Mouse (Mus musculus) CH12.LX (cell line): ENCODE measurements around the gene Fgfr2.

Source experiments
- CHD1 ChIP-seq: IDR thresholded peaks from 2 replicates; pipeline ENCODE4 v1.6.1; 2012; ENCODE audit warnings: low read depth, low read length, improper control_type of control experiment, inconsistent platforms
- CHD2 ChIP-seq: IDR thresholded peaks from 2 replicates; pipeline ENCODE4 v1.6.1; 2011; ENCODE audit warnings: low read length, improper control_type of control experiment
- CTCF ChIP-seq, 2 experiments: IDR thresholded peaks in 1 of 2; conservative IDR thresholded peaks in 1 of 2; 2 replicates each; pipeline ENCODE4 v1.5.1; 2011 to 2012; ENCODE audit warnings: low read depth in 2 of 2, low read length in 2 of 2, improper control_type of control experiment in 1 of 2, inconsistent platforms in 1 of 2, mild to moderate bottlenecking in 1 of 2, moderate library complexity in 1 of 2
- E2F4 ChIP-seq: IDR thresholded peaks from 2 replicates; pipeline ENCODE4 v1.6.1; 2011; ENCODE audit warnings: low read depth, low read length, improper control_type of control experiment; ENCODE audit not compliant: insufficient replicate concordance
- EP300 ChIP-seq: IDR thresholded peaks from 2 replicates; pipeline ENCODE4 v1.6.1; 2011; ENCODE audit warnings: low read length, improper control_type of control experiment
- ETS1 ChIP-seq: conservative IDR thresholded peaks from 2 replicates; pipeline ENCODE4 v1.6.1; 2012; ENCODE audit warnings: low read depth, mild to moderate bottlenecking, inconsistent platforms, low read length, improper control_type of control experiment, moderate library complexity
- HCFC1 ChIP-seq: IDR thresholded peaks from 2 replicates; pipeline ENCODE4 v1.6.1; 2012; ENCODE audit warnings: low read depth, mild to moderate bottlenecking, inconsistent platforms, low read length, improper control_type of control experiment
- JUND ChIP-seq: conservative IDR thresholded peaks from 2 replicates; pipeline ENCODE4 v1.6.1; 2011; ENCODE audit warnings: low read depth, low read length, improper control_type of control experiment
- POLR2A ChIP-seq: IDR thresholded peaks from 2 replicates; pipeline ENCODE4 v1.6.1; 2011; ENCODE audit warnings: low read depth, mild to moderate bottlenecking, improper control_type of control experiment, low read length
- POLR2AphosphoS2 ChIP-seq: IDR thresholded peaks from 2 replicates; pipeline ENCODE4 v1.6.1; 2011; ENCODE audit warnings: low read depth, low read length, improper control_type of control experiment
- USF1 ChIP-seq: IDR thresholded peaks from 2 replicates; pipeline ENCODE4 v1.6.1; 2014; ENCODE audit warnings: low read depth, mild to moderate bottlenecking, inconsistent platforms, low read length, improper control_type of control experiment

DNA sequence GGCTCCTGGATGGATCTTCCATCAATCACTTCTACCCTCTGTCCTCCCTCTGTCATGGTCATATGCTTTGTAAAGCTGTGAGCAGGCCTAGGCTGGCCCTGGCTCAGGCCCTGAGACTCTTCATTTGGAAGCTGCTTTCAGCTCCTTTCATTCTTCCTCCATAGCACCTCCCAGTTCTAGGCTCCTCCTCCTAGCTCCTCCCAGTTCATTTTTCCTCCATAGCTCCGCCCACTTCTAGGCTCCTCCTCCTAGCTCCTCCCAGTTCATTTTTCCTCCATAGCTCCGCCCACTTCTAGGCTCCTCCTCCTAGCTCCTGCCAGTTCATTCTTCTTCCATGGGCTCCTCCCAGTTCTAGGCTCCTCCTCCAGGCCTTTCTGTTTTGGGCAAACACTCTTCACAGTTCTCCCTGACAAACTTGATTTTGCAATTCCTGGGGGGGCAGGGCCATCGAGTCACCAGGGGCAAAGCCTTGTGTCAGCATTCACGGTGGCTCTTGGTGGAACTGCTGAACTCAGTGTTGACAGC, 880.5 kb downstream of the Fgfr2 start:
- TF ChIP-seq CTCF (conservative IDR thresholded peaks at IDR 0.05 in 1 of 2, IDR thresholded peaks at IDR 0.05 in 1 of 2; ENCODE audit: low read depth in 2 of 2, low read length in 2 of 2), result no peak
- no peak for TF ChIP-seq JUND
- TF ChIP-seq HCFC1, result no peak
- no peak for TF ChIP-seq POLR2AphosphoS2
- no peak for TF ChIP-seq POLR2A
- no peak for TF ChIP-seq ETS1
- no peak for TF ChIP-seq USF1
- TF ChIP-seq E2F4, result no peak
- TF ChIP-seq CHD2, result no peak
- TF ChIP-seq CHD1, result no peak
- TF ChIP-seq EP300, result no peak
